Mouse (Mus musculus): ENCODE measurements around the gene Slc2a6. TPM values are rescaled to one million over a fixed set of nuclear protein-coding genes. Genes with fewer than 3 reads are reported as not detected.

Gene Slc2a6
- polyA plus RNA-seq, 1 experiment from 2014 or later, result 3.8 TPM

DNA sequence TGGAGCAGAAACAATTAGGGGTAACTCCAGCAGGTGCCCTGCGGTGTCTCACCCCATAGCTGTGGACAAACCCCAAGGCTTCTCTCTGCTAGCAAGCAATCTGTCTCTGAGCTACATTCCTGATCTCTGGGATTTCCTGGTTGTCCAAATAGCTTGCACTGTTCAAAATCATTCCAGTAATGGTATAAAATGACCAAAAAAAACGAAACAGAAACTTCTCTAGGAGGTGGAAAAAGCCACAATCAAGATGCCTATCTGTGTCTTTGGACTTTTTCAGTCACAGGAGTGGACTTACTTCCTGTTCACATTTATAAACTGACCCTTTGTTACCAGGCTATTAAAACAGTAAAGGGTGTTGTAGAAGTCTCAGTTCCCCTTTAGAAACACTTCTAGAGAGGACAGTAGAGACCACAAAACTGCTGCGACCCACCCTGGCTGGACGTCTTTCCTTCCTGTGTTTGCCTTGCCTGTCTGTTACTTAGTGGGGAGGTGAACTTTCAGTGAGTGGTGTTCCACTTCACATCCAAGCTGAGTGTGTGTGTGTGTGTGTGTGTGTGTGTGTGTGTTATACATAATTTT lies 728 bp upstream of the Slc2a6 start:
- H3K9me3 ChIP-seq, result no peaks in the 10 kb centered on the region
- WGBS, result 76% methylated on average over 4 of the region's 4 CpGs
- peak overlapping the region; percentile 40 for H3K4me3 ChIP-seq (replicated peaks)
- peak overlapping the region; percentile 57 for H3K4me2 ChIP-seq (replicated peaks)
- H3K4me1 ChIP-seq (replicated peaks), result peaks cover 13% of the 10 kb centered on the region
- H3K36me3 ChIP-seq, result no peaks in the 10 kb centered on the region
- H3K9ac ChIP-seq (replicated peaks), result peak overlapping the region; percentile 54
- H3K27ac ChIP-seq, result no peak overlapping the region
- no peak; the same call in 1 of the 2 replicates for ATAC-seq
- H3K27me3 ChIP-seq, result peaks cover 18% of the 10 kb centered on the region; the same call in 1 of the 2 replicates

DNA sequence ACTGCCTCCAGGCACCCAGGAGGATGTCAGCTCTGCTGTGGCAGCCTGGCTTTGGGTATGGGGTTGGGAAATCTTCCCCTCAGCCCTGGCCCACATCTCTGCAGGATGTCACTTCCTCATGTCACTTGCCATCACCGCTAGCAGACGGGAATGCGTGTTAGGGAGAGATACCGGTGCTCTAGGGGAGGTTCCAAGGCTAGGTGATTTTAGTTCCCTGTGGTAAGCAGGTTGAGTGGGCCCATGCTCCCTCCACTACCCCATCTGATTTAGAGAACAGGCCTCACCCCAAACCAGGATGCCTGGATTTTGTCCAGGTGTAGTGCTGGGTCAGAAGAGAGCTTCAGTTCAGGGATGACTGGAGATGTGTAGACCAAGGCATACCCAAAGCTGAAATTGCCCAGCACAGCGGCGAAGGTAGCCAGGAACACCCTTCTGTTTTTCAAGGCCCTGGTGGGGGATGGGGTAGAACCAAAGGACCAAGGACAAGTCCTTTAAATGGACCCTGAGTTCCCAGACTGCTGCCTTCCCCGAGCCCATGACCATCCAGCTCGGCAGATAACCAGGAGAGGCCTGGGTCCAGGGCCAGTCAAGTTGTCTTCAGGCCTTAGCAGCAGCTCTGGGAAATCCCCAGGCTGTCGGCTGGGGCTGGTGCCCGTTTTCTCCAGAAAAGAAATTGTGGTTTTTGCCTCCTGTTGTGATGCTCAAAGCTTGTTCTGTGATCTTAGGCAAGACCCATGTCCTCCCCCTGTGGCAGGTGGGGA lies 761 bp downstream of the Slc2a6 start:
- H3K4me3 ChIP-seq (replicated peaks), result peak overlapping the region; percentile 40
- no peaks in the 10 kb centered on the region for H3K36me3 ChIP-seq
- peaks cover 18% of the 10 kb centered on the region; the same call in 1 of the 2 replicates for H3K27me3 ChIP-seq
- peak overlapping the region; percentile 57 for H3K4me2 ChIP-seq (replicated peaks)
- ATAC-seq, result no peak
- peak overlapping the region; percentile 54 for H3K9ac ChIP-seq (replicated peaks)
- H3K4me1 ChIP-seq (replicated peaks), result peaks cover 13% of the 10 kb centered on the region
- no peaks in the 10 kb centered on the region for H3K9me3 ChIP-seq
- H3K27ac ChIP-seq, result peak overlapping the region; percentile 41; the same call in 1 of the 2 replicates
- 75% methylated on average over 10 of the region's 10 CpGs for WGBS

DNA sequence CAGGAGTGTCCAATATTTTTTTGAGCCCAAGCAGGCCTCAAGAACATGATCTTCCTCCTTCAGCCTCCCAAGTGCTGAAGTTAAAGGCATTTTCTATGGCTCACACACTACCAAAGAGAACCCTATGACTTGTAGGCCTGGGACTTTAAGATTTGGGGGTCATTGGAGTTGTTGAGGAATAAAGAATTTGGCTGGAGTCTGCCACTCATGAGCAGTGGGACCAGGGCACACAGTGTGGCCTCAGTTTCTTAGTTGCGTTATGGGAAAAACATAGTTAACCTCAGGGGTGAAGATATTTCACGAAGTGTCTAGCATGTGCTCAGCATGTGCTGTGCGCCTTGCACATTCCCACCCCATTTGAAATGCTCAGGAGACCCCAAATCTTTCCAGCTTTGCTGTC lies 1.5 kb downstream of the Slc2a6 start:
- ATAC-seq, result no peak
- no peak overlapping the region for H3K4me2 ChIP-seq (replicated peaks)
- WGBS, result 91% methylated on average over 3 of the region's 3 CpGs

DNA sequence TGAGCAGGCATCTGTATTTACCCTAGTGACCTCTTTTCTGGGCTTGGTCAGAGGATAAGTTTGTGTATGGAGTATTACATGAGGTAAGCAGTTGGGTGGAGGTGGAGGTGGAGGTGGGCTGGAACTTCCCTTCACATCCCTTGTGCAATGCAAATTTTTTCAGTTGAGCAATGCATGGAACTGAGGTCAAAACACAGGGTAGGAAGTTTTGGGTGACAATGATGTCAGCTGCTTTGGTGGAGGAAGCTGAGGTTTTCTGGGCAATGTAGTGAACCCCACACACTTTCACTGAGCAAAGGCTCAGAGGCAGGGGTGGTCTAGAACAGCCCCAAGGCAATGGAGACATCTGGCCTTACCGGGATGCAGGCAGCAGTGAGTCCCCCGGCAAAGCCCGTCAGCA lies 2.3 kb downstream of the Slc2a6 start:
- H3K4me1 ChIP-seq (replicated peaks), result peaks cover 13% of the 10 kb centered on the region
- ATAC-seq, result no peak
- WGBS, result 84% methylated on average over 3 of the region's 3 CpGs
- H3K4me2 ChIP-seq (replicated peaks), result no peak overlapping the region
- H3K36me3 ChIP-seq, result peaks cover under 1% of the 10 kb centered on the region; the same call in 1 of the 2 replicates
- H3K9ac ChIP-seq (replicated peaks), result no peak overlapping the region
- H3K27ac ChIP-seq, result no peak overlapping the region
- peaks cover 18% of the 10 kb centered on the region; the same call in 1 of the 2 replicates for H3K27me3 ChIP-seq
- no peak overlapping the region for H3K4me3 ChIP-seq (replicated peaks)
- no peaks in the 10 kb centered on the region for H3K9me3 ChIP-seq

More for the DNA sequence above, 1.5 kb downstream of the Slc2a6 start:
- Histone ChIP-seq H3K27me3 (peaks cover 18% of the 10 kb centered on the region; the same call in 1 of the 2 replicates), H3K36me3 (no peaks in the 10 kb centered on the region), H3K9ac (replicated peaks) (no peak overlapping the region), H3K4me1 (replicated peaks) (peaks cover 13% of the 10 kb centered on the region), H3K9me3 (no peaks in the 10 kb centered on the region), H3K4me3 (replicated peaks) (no peak overlapping the region), H3K27ac (no peak overlapping the region)

DNA sequence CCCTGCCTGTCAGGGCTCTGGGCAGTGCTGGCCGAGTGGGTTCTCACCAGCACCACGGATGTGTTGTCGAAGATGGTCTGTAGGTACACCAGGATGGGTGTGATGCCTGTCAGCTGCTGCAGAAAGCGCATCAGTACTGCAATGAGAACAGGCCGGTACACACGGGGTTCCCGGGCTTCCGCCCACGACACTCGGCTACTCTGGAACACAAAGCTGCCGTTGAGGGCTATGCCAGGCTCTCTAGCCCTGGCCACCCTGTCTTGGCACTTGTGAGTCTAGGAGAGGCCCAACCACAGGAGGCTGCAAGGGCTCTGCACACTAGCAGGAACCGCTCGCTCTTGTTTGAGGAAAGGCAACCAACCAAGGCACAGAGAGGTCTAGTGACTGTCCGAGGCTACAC lies 3.7 kb downstream of the Slc2a6 start:
- H3K27ac ChIP-seq, result no peak overlapping the region
- 86% methylated on average over 14 of the region's 14 CpGs for WGBS
- no peaks in the 10 kb centered on the region for H3K9me3 ChIP-seq
- no peak for ATAC-seq
- no peak overlapping the region for H3K4me3 ChIP-seq (replicated peaks)
- peaks cover 11% of the 10 kb centered on the region; the same call in 1 of the 2 replicates for H3K27me3 ChIP-seq
- H3K9ac ChIP-seq (replicated peaks), result 0 out of 2 replicates have a peak overlapping the region, but pooled peaks have one; percentile 0
- no peak overlapping the region for H3K4me2 ChIP-seq (replicated peaks)
- peaks cover 13% of the 10 kb centered on the region for H3K36me3 ChIP-seq
- peaks cover 13% of the 10 kb centered on the region for H3K4me1 ChIP-seq (replicated peaks)

DNA sequence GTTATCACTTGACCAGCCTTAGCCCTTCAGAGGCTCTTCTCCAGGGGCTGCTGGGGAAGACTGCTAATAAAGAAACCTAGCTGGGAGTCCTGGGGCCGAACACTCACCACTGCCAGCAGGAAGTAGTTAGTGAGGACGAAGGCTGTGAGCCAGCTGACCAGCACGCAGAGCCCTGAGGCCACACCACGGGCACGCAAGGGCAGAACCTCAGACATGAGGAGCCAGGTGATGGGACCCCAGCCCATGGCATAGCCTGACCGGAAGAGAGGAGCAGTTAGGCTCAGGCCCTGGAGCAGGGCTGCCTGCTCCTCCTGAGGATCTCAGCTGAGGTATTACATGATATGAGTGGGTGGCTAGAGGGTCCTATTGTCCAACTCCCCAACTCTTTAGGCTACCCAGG lies 5.2 kb downstream of the Slc2a6 start:
- 80% methylated on average over 6 of the region's 6 CpGs for WGBS
- Histone ChIP-seq H3K4me3 (replicated peaks) (no peak overlapping the region), H3K27ac (no peak overlapping the region), H3K4me1 (replicated peaks) (peaks cover 10% of the 10 kb centered on the region), H3K9ac (replicated peaks) (no peak overlapping the region), H3K36me3 (peaks cover 28% of the 10 kb centered on the region), H3K9me3 (no peaks in the 10 kb centered on the region), H3K27me3 (peaks cover 3% of the 10 kb centered on the region; the same call in 1 of the 2 replicates), H3K4me2 (replicated peaks) (no peak overlapping the region)
- ATAC-seq, result no peak

DNA sequence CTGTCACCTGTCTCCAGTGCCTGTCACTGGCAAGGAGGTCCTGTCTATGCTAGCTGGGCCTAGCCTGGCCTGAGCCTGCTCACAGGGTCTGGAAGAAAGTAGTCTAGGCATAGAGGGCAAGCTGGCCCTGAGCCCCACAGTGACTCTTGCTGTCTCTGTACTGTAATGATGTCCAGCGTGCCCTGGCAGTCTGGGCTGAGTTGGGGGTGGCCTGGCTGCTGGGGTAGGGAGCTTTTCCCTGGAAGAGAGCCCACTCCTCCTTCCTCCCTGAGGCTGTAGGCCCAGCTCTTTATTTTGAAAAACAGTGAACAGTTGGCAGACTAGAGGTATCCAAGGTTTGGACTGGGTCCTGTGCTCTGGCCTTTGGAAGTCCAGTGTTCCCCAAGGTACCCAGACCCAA lies 6.7 kb downstream of the Slc2a6 start:
- Histone ChIP-seq H3K27ac (no peak overlapping the region), H3K4me3 (replicated peaks) (no peak overlapping the region), H3K4me2 (replicated peaks) (no peak overlapping the region), H3K9ac (replicated peaks) (no peak overlapping the region), H3K9me3 (no peaks in the 10 kb centered on the region), H3K36me3 (peaks cover 43% of the 10 kb centered on the region), H3K4me1 (replicated peaks) (no peaks in the 10 kb centered on the region), H3K27me3 (no peaks in the 10 kb centered on the region)
- 67% methylated on average over 1 of the region's 1 CpGs for WGBS
- ATAC-seq, result no peak

DNA sequence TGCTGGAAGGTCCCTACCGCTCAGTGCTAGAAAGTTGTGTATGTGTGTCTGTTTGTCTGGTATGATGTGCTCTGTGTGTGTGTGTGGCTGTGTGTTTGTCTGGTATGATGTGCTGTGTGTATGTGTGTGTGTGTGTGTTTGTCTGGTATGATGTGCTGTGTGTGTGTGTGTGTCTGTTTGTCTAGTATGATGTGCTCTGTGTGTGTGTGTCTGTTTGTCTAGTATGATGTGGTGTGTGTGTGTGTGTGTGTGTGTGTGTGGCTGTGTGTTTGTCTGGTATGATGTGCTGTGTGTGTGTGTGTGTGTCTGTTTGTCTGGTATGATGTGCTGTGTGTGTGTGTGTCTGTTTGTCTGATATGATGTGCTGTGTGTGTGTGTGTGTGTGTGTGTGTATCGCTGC lies 8.3 kb downstream of the Slc2a6 start:
- Histone ChIP-seq H3K9ac (replicated peaks) (no peak overlapping the region), H3K4me2 (replicated peaks) (no peak overlapping the region), H3K4me1 (replicated peaks) (no peaks in the 10 kb centered on the region), H3K9me3 (no peaks in the 10 kb centered on the region), H3K27me3 (no peaks in the 10 kb centered on the region), H3K27ac (no peak overlapping the region), H3K36me3 (peaks cover 59% of the 10 kb centered on the region), H3K4me3 (replicated peaks) (no peak overlapping the region)
- ATAC-seq, result no peak
- 93% methylated on average over 2 of the region's 2 CpGs for WGBS

DNA sequence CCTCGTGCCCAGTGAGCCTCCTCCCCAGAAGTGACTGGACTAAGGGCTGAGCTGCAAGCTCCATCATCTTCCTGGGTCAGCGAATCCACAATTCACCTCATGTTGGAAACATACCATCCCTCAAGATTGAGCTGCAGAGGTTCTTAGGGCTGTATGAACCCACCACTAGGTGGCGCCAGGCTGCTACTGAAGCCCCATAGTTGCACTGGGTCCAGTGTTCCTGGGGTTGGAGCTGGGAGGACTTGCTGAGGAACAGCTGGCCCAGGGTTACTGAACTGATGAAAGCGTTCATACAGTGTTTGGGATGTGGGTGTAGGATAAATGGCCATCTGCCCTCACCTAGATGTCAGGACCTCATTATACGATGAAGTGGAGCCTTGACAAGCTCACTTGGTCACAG lies 10.0 kb downstream of the Slc2a6 start:
- Histone ChIP-seq H3K27ac (no peak overlapping the region), H3K4me1 (replicated peaks) (no peaks in the 10 kb centered on the region), H3K9ac (replicated peaks) (no peak overlapping the region), H3K9me3 (no peaks in the 10 kb centered on the region), H3K36me3 (peaks cover 71% of the 10 kb centered on the region), H3K4me3 (replicated peaks) (no peak overlapping the region), H3K27me3 (no peaks in the 10 kb centered on the region), H3K4me2 (replicated peaks) (no peak overlapping the region)
- WGBS, result 54% methylated on average over 5 of the region's 5 CpGs
- peak; percentile 65 for ATAC-seq

DNA sequence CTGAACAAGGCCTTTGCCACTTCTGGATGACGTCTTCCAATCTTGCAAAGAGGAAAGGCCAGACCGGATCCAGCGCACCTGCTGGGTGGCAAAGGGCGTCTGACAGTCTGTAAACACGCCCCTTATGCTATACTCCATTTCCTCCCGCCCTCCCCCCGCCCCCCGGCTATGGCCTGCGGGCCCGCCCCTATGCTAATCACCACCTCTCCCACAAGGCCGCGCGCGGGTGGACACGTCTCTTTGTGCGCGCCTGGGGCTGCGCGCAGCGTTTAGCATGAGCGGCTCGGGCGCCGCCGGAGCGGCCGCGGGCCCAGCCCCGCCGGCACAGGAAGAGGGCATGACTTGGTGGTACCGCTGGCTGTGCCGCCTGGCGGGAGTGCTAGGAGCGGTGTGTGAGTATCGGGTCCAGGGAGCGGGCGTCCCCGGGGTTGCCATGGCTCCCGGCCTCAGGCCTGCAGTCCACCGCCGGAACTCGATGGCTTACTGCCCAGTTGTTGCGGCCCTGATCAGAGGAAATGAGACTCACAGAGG lies 18.0 kb downstream of the Slc2a6 start, which contains the start of gene Cacfd1:
Gene Cacfd1 (plus strand): TSS at position 213 of the 531 bp plus-strand sequence.
- no peaks in the 10 kb centered on the region for H3K27me3 ChIP-seq
- H3K4me3 ChIP-seq (replicated peaks), result peak within 1 kb of the TSS; percentile 89
- under 1% methylated on average over 42 of the region's 43 CpGs for WGBS
- peak; percentile 97 for ATAC-seq
- peak within 1 kb of the TSS; percentile 98 for H3K9ac ChIP-seq (replicated peaks)
- peak within 1 kb of the TSS; percentile 87 for H3K27ac ChIP-seq
- H3K9me3 ChIP-seq, result no peaks in the 10 kb centered on the region
- peaks cover 26% of the 10 kb centered on the region for H3K4me1 ChIP-seq (replicated peaks)
- peak within 1 kb of the TSS; percentile 87 for H3K4me2 ChIP-seq (replicated peaks)
- H3K36me3 ChIP-seq, result peaks cover 18% of the 10 kb centered on the region

DNA sequence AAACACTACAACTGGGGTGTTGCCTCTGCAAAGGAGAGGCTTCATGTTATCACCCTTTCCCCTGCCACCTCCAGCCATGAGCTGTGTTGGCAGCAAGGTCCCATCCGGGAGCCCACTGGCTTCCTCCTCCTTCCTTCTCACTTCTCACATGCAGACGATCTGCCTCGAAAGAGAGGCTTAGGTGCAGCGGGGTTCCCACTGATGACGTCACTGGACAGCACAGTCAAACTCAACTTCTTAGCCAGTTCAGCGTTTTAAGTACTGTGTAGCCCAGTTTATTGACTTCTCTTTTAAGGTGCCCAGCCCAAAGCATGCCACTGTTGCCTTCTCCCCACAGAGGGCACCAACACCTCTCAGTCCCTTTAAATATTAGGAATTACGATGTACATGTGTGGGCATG lies 20.1 kb downstream of the Slc2a6 start:
- H3K27me3 ChIP-seq, result no peaks in the 10 kb centered on the region
- 75% methylated on average over 7 of the region's 7 CpGs for WGBS
- H3K4me3 ChIP-seq (replicated peaks), result no peak overlapping the region
- no peaks in the 10 kb centered on the region for H3K9me3 ChIP-seq
- H3K9ac ChIP-seq (replicated peaks), result no peak overlapping the region
- H3K4me1 ChIP-seq (replicated peaks), result peaks cover 26% of the 10 kb centered on the region
- no peak for ATAC-seq
- H3K27ac ChIP-seq, result no peak overlapping the region
- H3K36me3 ChIP-seq, result 0 out of 2 replicates have a peak, but pooled peaks cover 3% of the 10 kb centered on the region
- no peak overlapping the region for H3K4me2 ChIP-seq (replicated peaks)

DNA sequence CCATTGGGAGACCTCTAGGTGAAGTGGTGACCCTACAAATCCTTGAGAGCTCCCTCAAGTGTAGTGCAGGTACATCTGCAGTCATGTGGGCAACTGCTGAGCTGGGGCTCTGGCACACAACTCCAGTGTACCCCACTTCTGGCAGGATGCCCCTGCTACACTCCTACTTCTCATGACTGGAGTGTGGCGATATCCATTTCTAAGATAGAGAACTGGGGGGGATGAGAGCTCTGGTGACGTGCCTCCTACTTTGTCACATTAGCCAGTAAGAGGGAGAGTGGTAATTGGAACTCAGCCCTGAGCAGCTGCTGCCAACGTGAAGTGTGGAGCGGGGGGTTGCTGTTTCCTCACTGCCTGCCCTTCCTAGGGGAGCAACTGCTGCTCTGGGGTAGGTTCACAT lies 21.5 kb downstream of the Slc2a6 start:
- no peak for ATAC-seq
- WGBS, result 69% methylated on average over 4 of the region's 4 CpGs
- H3K27ac ChIP-seq, result no peak overlapping the region
- no peak overlapping the region for H3K4me2 ChIP-seq (replicated peaks)
- no peaks in the 10 kb centered on the region for H3K36me3 ChIP-seq
- H3K4me3 ChIP-seq (replicated peaks), result no peak overlapping the region
- H3K9me3 ChIP-seq, result no peaks in the 10 kb centered on the region
- peaks cover 16% of the 10 kb centered on the region for H3K4me1 ChIP-seq (replicated peaks)
- H3K9ac ChIP-seq (replicated peaks), result no peak overlapping the region
- no peaks in the 10 kb centered on the region for H3K27me3 ChIP-seq
